Mouse (Mus musculus) bone marrow, adult 2 months (tissue): ENCODE results near the gene CK137956. TPM values are rescaled to one million over a fixed set of nuclear protein-coding genes. Genes with fewer than 3 reads are reported as not detected.

Experiments used
- H3K27ac ChIP-seq: fragments of 200-500 bp; 2 replicates; pipeline ENCODE4 v1.5.1; 2012; ENCODE audit warnings: low read depth, mild to moderate bottlenecking, control low read depth, inconsistent platforms, low read length; ENCODE audit not compliant: control insufficient read depth, poor library complexity, insufficient read depth
- H3K4me1 ChIP-seq: fragments of 200-500 bp; 2 replicates; pipeline ENCODE4 v1.6.1; 2011; ENCODE audit warnings: low read length; ENCODE audit not compliant: control insufficient read depth, insufficient read depth
- H3K4me3 ChIP-seq: fragments of 200-500 bp; replicated peaks from 2 replicates; pipeline ENCODE3; 2011; ENCODE audit warnings: mild to moderate bottlenecking, low read depth, low read length, control low read depth; ENCODE audit not compliant: control insufficient read depth
- CTCF ChIP-seq: fragments of 200-500 bp; IDR thresholded peaks from 2 replicates; pipeline ENCODE4 v1.5.1; 2011; ENCODE audit warnings: low read length, control low read depth; ENCODE audit not compliant: control insufficient read depth, insufficient read depth
- POLR2A ChIP-seq: fragments of 200-500 bp; IDR thresholded peaks from 2 replicates; pipeline ENCODE4 v1.6.1; 2011; ENCODE audit warnings: low read depth, mild to moderate bottlenecking, control low read depth, low read length, borderline replicate concordance; ENCODE audit not compliant: control insufficient read depth
- WGBS: fragments of 180-500 bp; shearing (Covaris S2); methylation state at CpG from one replicate; pipeline ENCODE4 v1.1.7; 2018; 5-methylcytosine and 5-hydroxymethylcytosine counted together
- polyA plus RNA-seq: library from polyadenylated mRNA; stranded (reverse); fragments of >200 nt; gene quantifications from 2 replicates; pipeline ENCODE4 v1.2.4, GENCODE M21; 2011; ENCODE audit warnings: low replicate concordance; ENCODE audit not compliant: missing spikeins, insufficient read depth, insufficient read length

CK137956 gene
- polyA plus RNA-seq, 1 experiment, result not detected

- WGBS, result 45% methylated on average over 2 of the region's 2 CpGs
Measured at GRCm38 (mm10) chr4:127947696-127948095, 23.1 kb downstream of the CK137956 start.

GRCm38 (mm10) chr4:127937474-127937873, 33.3 kb downstream of the CK137956 start:
- Histone ChIP-seq H3K27ac (no peak overlapping the region), H3K4me3 (no peak overlapping the region), H3K4me1 (no peaks in the 10 kb centered on the region)
- TF ChIP-seq POLR2A (no peak), CTCF (no peak)
- 77% methylated on average over 7 of the region's 7 CpGs for WGBS

More at GRCm38 (mm10) chr4:127947696-127948095, 23.1 kb downstream of the CK137956 start:
- no peak overlapping the region for H3K4me3 ChIP-seq
- H3K27ac ChIP-seq, result no peak overlapping the region
- TF ChIP-seq CTCF (no peak), POLR2A (no peak)
- no peaks in the 10 kb centered on the region for H3K4me1 ChIP-seq

GRCm38 (mm10) chr4:127935369-127935768, 35.4 kb downstream of the CK137956 start:
- no peaks in the 10 kb centered on the region for H3K4me1 ChIP-seq
- H3K4me3 ChIP-seq, result no peak overlapping the region
- 50% methylated on average over 3 of the region's 3 CpGs for WGBS
- peak; percentile 6; the same call in 1 of the 2 replicates for TF ChIP-seq CTCF
- no peak for TF ChIP-seq POLR2A
- H3K27ac ChIP-seq, result no peak overlapping the region

GRCm38 (mm10) chr4:127913551-127913950, 57.2 kb downstream of the CK137956 start:
- WGBS, result 72% methylated on average over 7 of the region's 7 CpGs
- Histone ChIP-seq H3K4me3 (no peak overlapping the region), H3K4me1 (no peaks in the 10 kb centered on the region), H3K27ac (no peak overlapping the region)
- TF ChIP-seq POLR2A (no peak), CTCF (no peak)

- Histone ChIP-seq H3K4me3 (no peak overlapping the region), H3K4me1 (no peaks in the 10 kb centered on the region), H3K27ac (no peak overlapping the region)
- 84% methylated on average over 8 of the region's 8 CpGs for WGBS
- TF ChIP-seq CTCF (no peak), POLR2A (no peak)
Measured at GRCm38 (mm10) chr4:127907151-127907550, 63.6 kb downstream of the CK137956 start.

- Histone ChIP-seq H3K4me3 (no peak overlapping the region), H3K4me1 (no peaks in the 10 kb centered on the region), H3K27ac (no peak overlapping the region)
- 59% methylated on average over 3 of the region's 3 CpGs for WGBS
- TF ChIP-seq CTCF (no peak), POLR2A (no peak)
Measured at GRCm38 (mm10) chr4:127903954-127904353, 66.8 kb downstream of the CK137956 start.

GRCm38 (mm10) chr4:127900893-127901456, 69.8 kb downstream of the CK137956 start:
- no peak overlapping the region for H3K27ac ChIP-seq
- WGBS, result 70% methylated on average over 7 of the region's 7 CpGs
- TF ChIP-seq POLR2A (no peak), CTCF (no peak)
- H3K4me1 ChIP-seq, result no peaks in the 10 kb centered on the region
- H3K4me3 ChIP-seq, result no peak overlapping the region

GRCm38 (mm10) chr4:127889071-127889470, 81.7 kb downstream of the CK137956 start:
- TF ChIP-seq CTCF, result no peak
- no peak for TF ChIP-seq POLR2A
- WGBS, result 74% methylated on average over 7 of the region's 7 CpGs
- no peak overlapping the region for H3K27ac ChIP-seq

GRCm38 (mm10) chr4:127878966-127879365, 91.8 kb downstream of the CK137956 start:
- H3K27ac ChIP-seq, result no peak overlapping the region
- no peak overlapping the region for H3K4me3 ChIP-seq
- no peaks in the 10 kb centered on the region for H3K4me1 ChIP-seq
- WGBS, result 87% methylated on average over 8 of the region's 8 CpGs
- TF ChIP-seq POLR2A, result no peak

More at GRCm38 (mm10) chr4:127889071-127889470, 81.7 kb downstream of the CK137956 start:
- no peaks in the 10 kb centered on the region for H3K4me1 ChIP-seq
- H3K4me3 ChIP-seq, result no peak overlapping the region

Other genes starting within 250 kb of the CK137956 start
- gene Csmd2, start 16.9 kb upstream of the CK137956 start, polyA plus RNA-seq, result 289 and 335 TPM in 2 replicates